Mouse (Mus musculus) forebrain, embryonic 15.5 days (tissue): Measurements from ENCODE around the gene Cpsf6. TPM values are rescaled to one million over a fixed set of nuclear protein-coding genes. Genes with fewer than 3 reads are reported as not detected.

ENCODE experiments used
- ATAC-seq: fragments of 200-750 bp; cut with Nextera tagmentation; replicated peaks from 2 replicates; pipeline ENCODE4 v1.8.0; 2017; ENCODE audit warnings: mild to moderate bottlenecking, moderate TSS enrichment, moderate library complexity
- H3K27ac ChIP-seq: fragments of 300-500 bp; sonication (generic); replicated peaks from 2 replicates; pipeline ENCODE4 v1.5.1; 2015; ENCODE audit warnings: mild to moderate bottlenecking, inconsistent platforms
- H3K27me3 ChIP-seq: fragments of 300-500 bp; sonication (generic); 2 replicates; pipeline ENCODE4 v1.6.1; 2015; ENCODE audit warnings: inconsistent platforms
- H3K36me3 ChIP-seq: fragments of 300-500 bp; sonication (generic); 2 replicates; pipeline ENCODE4 v1.6.1; 2015; ENCODE audit warnings: mild to moderate bottlenecking, inconsistent platforms
- H3K4me1 ChIP-seq: fragments of 300-500 bp; sonication (generic); 2 replicates; pipeline ENCODE4 v1.6.1; 2015; ENCODE audit warnings: inconsistent platforms
- H3K4me2 ChIP-seq: fragments of 300-500 bp; sonication (generic); replicated peaks from 2 replicates; pipeline ENCODE4 v1.6.1; 2015; ENCODE audit warnings: mild to moderate bottlenecking, inconsistent platforms
- H3K4me3 ChIP-seq: fragments of 300-500 bp; sonication (generic); 2 replicates; pipeline ENCODE4 v1.5.1; 2015; ENCODE audit warnings: mild to moderate bottlenecking, inconsistent platforms
- H3K9ac ChIP-seq: fragments of 300-500 bp; sonication (generic); replicated peaks from 2 replicates; pipeline ENCODE4 v1.6.1; 2015; ENCODE audit warnings: mild to moderate bottlenecking, inconsistent platforms
- H3K9me3 ChIP-seq: fragments of 300-500 bp; sonication (generic); 2 replicates; pipeline ENCODE4 v1.6.1; 2016; ENCODE audit warnings: inconsistent platforms
- WGBS: fragments of 180-500 bp; shearing (Covaris S2); methylation state at CpG from one replicate; pipeline ENCODE4 v1.1.7; 2015; ENCODE audit warnings: mixed read lengths; 5-methylcytosine and 5-hydroxymethylcytosine counted together
- polyA plus RNA-seq: library from polyadenylated mRNA; unstranded; fragments of >200 nt; fragmentation: Nextera tagmentation; extraction: Ambion mirVana; gene quantifications from 2 replicates; pipeline ENCODE4 v1.2.1, GENCODE M21; 2015

Cpsf6 gene
- polyA plus RNA-seq, 1 experiment from 2014 or later = 201 TPM

GRCm38 (mm10) chr10:117418668-117419237, 38.9 kb upstream of the Cpsf6 start:
- no peaks in the 10 kb centered on the region for H3K36me3 ChIP-seq
- WGBS = 57% methylated on average over 24 of the region's 24 CpGs
- peak overlapping the region; percentile 87 for H3K27ac ChIP-seq
- H3K9me3 ChIP-seq = no peaks in the 10 kb centered on the region
- H3K4me2 ChIP-seq = peak overlapping the region; percentile 50
- ATAC-seq = peak; percentile 29; the same call in 1 of the 2 replicates
- H3K4me3 ChIP-seq = peak overlapping the region; percentile 37
- H3K27me3 ChIP-seq = no peaks in the 10 kb centered on the region
- H3K4me1 ChIP-seq = peaks cover 18% of the 10 kb centered on the region
- no peak overlapping the region for H3K9ac ChIP-seq

GRCm38 (mm10) chr10:117417772-117418667, 38.2 kb upstream of the Cpsf6 start:
- peak overlapping the region; percentile 37 for H3K4me3 ChIP-seq
- 23% methylated on average over 18 of the region's 18 CpGs for WGBS
- H3K27ac ChIP-seq = peak overlapping the region; percentile 87
- peak; percentile 85 for ATAC-seq
- no peaks in the 10 kb centered on the region for H3K27me3 ChIP-seq
- H3K4me1 ChIP-seq = peaks cover 18% of the 10 kb centered on the region
- H3K9ac ChIP-seq = peak overlapping the region; percentile 39
- H3K9me3 ChIP-seq = no peaks in the 10 kb centered on the region
- peak overlapping the region; percentile 50 for H3K4me2 ChIP-seq
- no peaks in the 10 kb centered on the region for H3K36me3 ChIP-seq

GRCm38 (mm10) chr10:117417470-117417767, 37.6 kb upstream of the Cpsf6 start:
- Histone ChIP-seq H3K27ac (peak overlapping the region; percentile 87), H3K4me2 (peak overlapping the region; percentile 50), H3K36me3 (no peaks in the 10 kb centered on the region), H3K9ac (peak overlapping the region; percentile 39; the same call in 1 of the 2 replicates), H3K27me3 (no peaks in the 10 kb centered on the region), H3K4me3 (peak overlapping the region; percentile 37), H3K9me3 (no peaks in the 10 kb centered on the region), H3K4me1 (peaks cover 18% of the 10 kb centered on the region)
- 46% methylated on average over 9 of the region's 9 CpGs for WGBS
- peak; percentile 27; the same call in 1 of the 2 replicates for ATAC-seq

DNA sequence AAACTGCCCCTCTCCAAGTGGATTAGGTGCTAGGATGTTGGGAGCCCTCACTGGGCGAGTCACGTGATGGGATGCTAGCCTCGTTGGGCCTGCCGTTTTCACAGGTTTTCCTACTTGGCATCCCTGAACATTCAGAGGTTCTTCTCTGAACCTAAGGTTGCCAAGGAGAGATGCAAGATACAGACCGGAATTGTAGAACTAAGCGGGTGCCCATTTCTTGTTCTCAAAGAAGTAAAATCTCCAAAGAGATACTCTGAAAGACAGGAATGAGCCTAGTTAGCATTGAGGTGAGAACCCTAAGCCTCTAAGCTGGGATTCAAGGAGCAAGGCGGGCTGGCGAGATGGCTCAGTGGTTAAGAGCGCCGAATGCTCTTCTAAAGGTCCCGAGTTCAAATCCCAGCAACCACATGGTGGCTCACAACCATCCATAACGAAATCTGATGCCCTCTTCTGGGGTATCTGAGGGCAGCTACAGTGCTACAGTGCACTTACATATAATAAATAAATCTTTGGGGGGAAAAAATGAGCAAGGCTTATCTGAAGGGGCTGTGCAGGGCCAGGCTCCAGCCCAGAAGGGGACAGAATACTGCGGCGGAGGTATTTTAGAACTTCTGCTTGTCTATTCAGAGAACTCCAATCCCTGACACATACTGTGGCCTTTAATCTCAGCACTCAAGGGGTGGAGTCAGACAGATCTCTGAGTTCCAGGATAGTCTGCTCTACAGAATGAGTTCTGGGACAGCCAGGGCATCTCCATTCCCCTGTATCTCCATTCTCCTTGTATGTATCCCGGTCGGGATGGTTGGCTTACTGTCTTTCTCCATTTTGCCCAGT, 37.0 kb upstream of the Cpsf6 start:
- Histone ChIP-seq H3K4me3 (peak overlapping the region; percentile 37), H3K9me3 (no peaks in the 10 kb centered on the region), H3K4me2 (peak overlapping the region; percentile 50), H3K4me1 (peaks cover 18% of the 10 kb centered on the region), H3K27me3 (no peaks in the 10 kb centered on the region), H3K36me3 (no peaks in the 10 kb centered on the region), H3K9ac (no peak overlapping the region), H3K27ac (peak overlapping the region; percentile 87)
- no peak for ATAC-seq
- whole genome bisulfite sequencing = 85% methylated on average over 16 of the region's 16 CpGs

GRCm38 (mm10) chr10:117416095-117416494, 36.3 kb upstream of the Cpsf6 start:
- ATAC-seq = no peak
- H3K36me3 ChIP-seq = no peaks in the 10 kb centered on the region
- WGBS = 62% methylated on average over 9 of the region's 9 CpGs
- peaks cover 18% of the 10 kb centered on the region for H3K4me1 ChIP-seq
- no peak overlapping the region for H3K9ac ChIP-seq
- H3K27me3 ChIP-seq = no peaks in the 10 kb centered on the region
- no peaks in the 10 kb centered on the region for H3K9me3 ChIP-seq
- no peak overlapping the region for H3K4me3 ChIP-seq
- no peak overlapping the region for H3K4me2 ChIP-seq
- H3K27ac ChIP-seq = no peak overlapping the region

DNA sequence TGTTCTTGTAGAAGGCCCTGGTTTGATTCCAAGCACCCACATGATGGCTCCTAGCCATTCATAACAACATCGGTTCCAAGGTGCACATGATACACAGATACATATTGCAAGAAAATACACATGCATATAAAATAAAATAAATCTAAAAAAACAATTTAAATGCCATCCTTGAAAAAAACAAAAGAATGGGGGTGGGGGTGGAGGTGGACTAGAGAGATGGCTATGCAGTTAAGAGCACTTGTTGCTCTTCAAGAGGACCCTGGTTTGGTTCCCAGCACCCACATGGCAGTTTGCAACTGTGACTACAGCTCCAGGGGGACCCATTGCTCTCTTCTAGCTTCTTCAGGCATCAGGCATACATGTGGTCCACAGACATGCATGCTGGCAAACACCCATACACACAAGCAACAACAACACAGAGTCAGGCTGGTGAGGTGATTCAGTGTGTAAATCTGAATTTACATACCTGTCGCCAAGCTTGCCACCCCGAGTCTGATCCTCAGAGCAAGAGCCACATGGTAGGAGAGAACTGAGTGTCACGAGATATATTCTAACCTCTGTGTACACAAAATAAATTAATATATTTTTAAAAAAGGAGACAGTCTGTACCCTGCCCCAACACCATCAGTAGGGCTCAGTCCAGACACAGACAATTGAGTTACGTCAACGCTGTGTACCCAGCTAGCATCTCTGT, 35.7 kb upstream of the Cpsf6 start:
- Histone ChIP-seq H3K4me2 (no peak overlapping the region), H3K27ac (no peak overlapping the region), H3K4me1 (peaks cover 18% of the 10 kb centered on the region), H3K4me3 (no peak overlapping the region), H3K9me3 (no peaks in the 10 kb centered on the region), H3K36me3 (no peaks in the 10 kb centered on the region), H3K9ac (no peak overlapping the region), H3K27me3 (no peaks in the 10 kb centered on the region)
- 75% methylated on average over 6 of the region's 6 CpGs for WGBS
- ATAC-seq = no peak

DNA sequence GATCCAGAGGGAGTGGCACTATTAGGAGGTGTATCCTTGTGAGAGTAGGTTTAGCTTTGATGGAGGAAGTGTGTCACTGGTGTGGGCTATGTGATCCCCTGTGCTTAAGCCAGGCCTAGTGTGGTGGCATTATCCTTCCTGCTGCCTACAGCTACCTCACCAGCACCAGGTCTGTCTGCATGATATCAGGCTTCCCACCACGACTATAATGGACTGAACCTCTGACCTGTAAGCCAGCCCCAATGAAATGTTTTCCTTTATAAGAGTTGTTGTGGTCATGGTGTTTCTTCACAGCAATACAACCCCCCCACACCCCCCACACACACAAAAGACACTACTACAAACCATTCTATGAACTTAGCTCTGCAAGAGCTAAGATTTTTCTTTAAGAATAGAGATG, 34.9 kb upstream of the Cpsf6 start:
- Histone ChIP-seq H3K9me3 (no peaks in the 10 kb centered on the region), H3K9ac (no peak overlapping the region), H3K27ac (no peak overlapping the region), H3K4me2 (no peak overlapping the region), H3K36me3 (no peaks in the 10 kb centered on the region), H3K27me3 (no peaks in the 10 kb centered on the region), H3K4me1 (peaks cover 18% of the 10 kb centered on the region), H3K4me3 (no peak overlapping the region)
- WGBS = 78% methylated on average over 1 of the region's 1 CpGs
- ATAC-seq = no peak

DNA sequence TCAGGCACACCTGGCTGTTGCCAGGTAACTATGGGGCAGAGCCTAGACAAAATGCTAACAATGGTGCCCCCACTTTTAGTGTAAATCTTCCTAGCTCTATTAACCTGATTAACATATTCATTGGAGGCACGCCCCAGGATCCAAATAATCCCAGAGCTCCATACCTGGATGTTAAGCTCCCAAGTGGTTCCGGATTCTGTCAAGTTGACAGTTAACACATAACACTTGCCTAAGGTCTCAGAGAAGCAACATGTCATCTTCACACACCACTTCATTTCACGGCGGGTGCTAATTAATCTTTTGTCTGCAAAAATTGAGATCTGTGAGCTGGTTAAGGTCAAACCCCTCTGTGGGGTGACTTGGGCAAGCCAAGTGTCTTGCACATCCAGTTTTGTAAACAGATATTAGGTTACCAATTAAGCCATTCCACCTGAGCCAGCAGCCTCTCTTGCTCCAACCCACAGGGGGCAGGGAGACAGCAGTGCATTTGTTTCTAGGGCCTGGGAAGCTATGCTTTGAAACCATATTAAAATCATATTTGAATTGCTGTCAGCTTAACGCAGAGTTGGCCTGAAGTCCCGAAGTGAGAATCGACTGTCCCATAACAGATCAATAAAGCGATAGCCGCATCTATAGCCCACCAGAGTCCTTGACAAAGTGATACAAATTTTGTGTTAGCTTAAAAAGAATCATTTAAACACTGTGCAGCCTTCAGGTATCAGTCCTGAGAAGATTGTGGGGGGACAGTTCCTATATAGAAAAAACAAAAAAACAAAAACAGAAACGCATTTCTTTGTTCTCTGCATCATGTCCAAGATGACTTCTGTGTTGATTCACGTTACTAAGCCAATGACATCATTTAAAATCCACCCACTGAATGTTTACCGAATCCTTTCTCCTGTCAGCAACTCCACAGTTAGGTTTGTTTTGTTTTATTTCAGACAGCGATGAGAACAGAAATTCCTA, 34.0 kb upstream of the Cpsf6 start:
- Histone ChIP-seq H3K4me2 (no peak overlapping the region), H3K9ac (no peak overlapping the region), H3K27me3 (no peaks in the 10 kb centered on the region), H3K4me1 (peaks cover 16% of the 10 kb centered on the region), H3K36me3 (no peaks in the 10 kb centered on the region), H3K27ac (no peak overlapping the region), H3K4me3 (no peak overlapping the region), H3K9me3 (no peaks in the 10 kb centered on the region)
- 69% methylated on average over 13 of the region's 13 CpGs for WGBS
- ATAC-seq = no peak

DNA sequence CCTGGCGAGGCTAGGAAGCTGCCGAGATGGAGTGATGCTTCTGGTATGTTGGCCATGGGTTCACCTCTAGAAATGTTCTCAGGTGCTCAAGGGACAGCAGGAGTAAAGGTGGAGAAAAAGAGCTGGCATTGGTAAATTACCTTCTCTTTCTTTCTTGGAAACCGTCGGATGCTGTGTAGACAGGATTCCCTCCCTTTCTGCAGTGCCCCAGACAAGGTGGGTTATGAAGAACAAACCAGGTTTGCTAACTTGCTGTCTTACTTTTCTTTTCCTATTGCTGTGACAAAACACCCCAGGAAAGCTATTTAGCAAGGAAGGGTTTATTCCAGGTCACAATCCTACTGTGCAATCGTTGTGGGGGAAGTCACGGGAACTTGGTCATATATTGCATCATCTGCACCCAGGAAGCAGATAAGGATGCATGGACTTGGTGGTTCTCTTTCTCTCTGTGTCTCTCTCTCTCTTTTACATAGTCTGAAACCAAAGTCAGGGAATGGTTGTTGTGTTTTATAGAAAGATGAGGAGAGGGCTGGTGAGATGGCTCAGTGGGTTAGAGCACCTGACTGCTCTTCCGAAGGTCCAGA, 32.8 kb upstream of the Cpsf6 start:
- H3K9me3 ChIP-seq = no peaks in the 10 kb centered on the region
- no peak overlapping the region for H3K4me2 ChIP-seq
- H3K27me3 ChIP-seq = no peaks in the 10 kb centered on the region
- H3K27ac ChIP-seq = no peak overlapping the region
- WGBS = 84% methylated on average over 7 of the region's 7 CpGs
- no peak overlapping the region for H3K9ac ChIP-seq
- H3K4me1 ChIP-seq = peaks cover 5% of the 10 kb centered on the region
- ATAC-seq = no peak
- no peaks in the 10 kb centered on the region for H3K36me3 ChIP-seq
- H3K4me3 ChIP-seq = no peak overlapping the region

- H3K4me2 ChIP-seq = no peak overlapping the region
- H3K36me3 ChIP-seq = no peaks in the 10 kb centered on the region
- H3K9me3 ChIP-seq = no peaks in the 10 kb centered on the region
- H3K27me3 ChIP-seq = no peaks in the 10 kb centered on the region
- H3K4me3 ChIP-seq = no peak overlapping the region
- no peak overlapping the region for H3K27ac ChIP-seq
- H3K4me1 ChIP-seq = no peaks in the 10 kb centered on the region
- ATAC-seq = no peak
- 41% methylated on average over 16 of the region's 16 CpGs for WGBS
- no peak overlapping the region for H3K9ac ChIP-seq
These were observed 32.1 kb upstream of the Cpsf6 start for GRCm38 (mm10) chr10:117411716-117412473.
